Mouse (Mus musculus) C2C12 (cell line): Measurements from ENCODE around the gene Hmgb4.

Source experiments
- CEBPB ChIP-seq: IDR thresholded peaks from one replicate; pipeline ENCODE4 v1.6.1; 2011; ENCODE audit warnings: low read depth, mild to moderate bottlenecking, control low read depth, moderate library complexity
- CTCF ChIP-seq: IDR thresholded peaks from one replicate; pipeline ENCODE4 v1.5.1; 2011; ENCODE audit not compliant: control insufficient read depth, insufficient read depth, insufficient read length
- MAX ChIP-seq: IDR thresholded peaks from one replicate; pipeline ENCODE4 v1.6.1; 2011; ENCODE audit warnings: mild to moderate bottlenecking, control low read depth
- MYOG ChIP-seq: IDR thresholded peaks from one replicate; pipeline ENCODE4 v1.6.1; 2011; ENCODE audit not compliant: control insufficient read depth, insufficient read length; ENCODE audit errors: extremely low read depth
- USF1 ChIP-seq: IDR thresholded peaks from one replicate; pipeline ENCODE4 v1.6.1; 2011; ENCODE audit warnings: low read depth, mild to moderate bottlenecking, control low read depth, moderate library complexity

GRCm38 (mm10) chr4:128285009-128285408 lies 24.3 kb upstream of the Hmgb4 start:
- TF ChIP-seq USF1 (no peak), CTCF (no peak), MYOG (no peak), CEBPB (no peak), MAX (no peak)
